Mouse (Mus musculus): Measurements from ENCODE around the gene Knstrn.

Knstrn gene

GRCm38 (mm10) chr2:118861454-118862339, 47.9 kb downstream of the Knstrn start, which contains the start of gene Ivd:
Ivd (plus strand) TSS chr2:118861954.
- in situ Hi-C loops (cut with MboI; ENCODE audit: low sequenced_read_pairs) = no loop called here

- in situ Hi-C loops (cut with MboI; ENCODE audit: low sequenced_read_pairs) = no loop called here
These were observed 48.5 kb downstream of the Knstrn start for GRCm38 (mm10) chr2:118862340-118862675.

- in situ Hi-C loops (cut with MboI; ENCODE audit: low sequenced_read_pairs) = no loop called here
These were observed 56.8 kb downstream of the Knstrn start for GRCm38 (mm10) chr2:118870601-118871000.

DNA sequence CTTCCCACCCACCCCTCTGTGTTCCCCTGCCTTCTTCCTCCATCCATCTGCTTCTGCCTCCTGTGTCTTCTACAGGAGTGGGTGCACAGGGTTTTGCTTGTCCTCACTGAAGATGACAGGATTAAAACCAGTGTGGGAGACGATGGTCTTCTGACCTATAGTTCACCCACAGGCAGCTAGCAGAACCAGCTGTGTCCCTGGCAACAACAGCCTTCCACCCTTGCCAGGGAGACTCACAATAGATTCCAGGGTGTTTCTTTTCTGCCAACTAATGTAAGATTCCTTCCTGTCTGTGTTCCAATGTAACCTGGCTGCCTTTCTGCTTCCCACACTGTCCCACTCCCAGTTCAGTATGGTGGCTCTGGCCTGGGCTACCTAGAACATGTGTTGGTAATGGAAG, 57.2 kb downstream of the Knstrn start:
- in situ Hi-C loops (cut with MboI; ENCODE audit: low sequenced_read_pairs) = no loop called here

GRCm38 (mm10) chr2:118873018-118873417, 59.2 kb downstream of the Knstrn start:
- in situ Hi-C loops (cut with MboI; ENCODE audit: low sequenced_read_pairs) = no loop called here

DNA sequence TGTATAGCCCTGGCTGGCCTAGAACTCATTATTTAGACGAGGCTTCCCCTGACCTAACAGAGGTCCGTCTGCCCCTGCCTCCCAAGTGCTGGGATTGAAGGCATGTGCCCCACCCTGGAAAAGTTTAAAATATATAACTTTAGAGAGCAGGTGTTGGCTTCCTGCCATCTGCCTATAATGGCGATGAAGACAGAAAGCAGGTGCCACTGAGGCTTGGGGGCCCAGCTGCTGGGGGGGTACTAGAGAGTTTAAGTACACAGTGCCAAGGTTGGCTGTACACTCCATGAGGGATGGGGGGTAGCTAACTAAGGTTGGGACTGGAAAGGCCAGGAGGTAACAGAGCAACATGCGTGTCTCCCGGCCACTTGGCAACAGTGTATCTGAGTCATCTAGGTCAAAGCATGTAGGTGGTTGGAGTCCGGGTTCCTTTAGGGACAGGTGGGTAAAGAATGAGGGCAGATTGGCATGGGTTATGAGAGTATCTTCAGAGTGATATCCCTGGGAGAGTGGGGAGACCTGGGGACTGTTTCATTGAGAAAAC, 60.2 kb downstream of the Knstrn start:
- in situ Hi-C loops (cut with MboI; ENCODE audit: low sequenced_read_pairs) = no loop called here

- in situ Hi-C loops (cut with MboI; ENCODE audit: low sequenced_read_pairs) = loop anchor here (5.0 kb wide), 1 partner anchor 113 kb away; the partner anchor contains the start of gene Ccdc9b
These were observed 61.5 kb downstream of the Knstrn start for GRCm38 (mm10) chr2:118875316-118875715.

DNA sequence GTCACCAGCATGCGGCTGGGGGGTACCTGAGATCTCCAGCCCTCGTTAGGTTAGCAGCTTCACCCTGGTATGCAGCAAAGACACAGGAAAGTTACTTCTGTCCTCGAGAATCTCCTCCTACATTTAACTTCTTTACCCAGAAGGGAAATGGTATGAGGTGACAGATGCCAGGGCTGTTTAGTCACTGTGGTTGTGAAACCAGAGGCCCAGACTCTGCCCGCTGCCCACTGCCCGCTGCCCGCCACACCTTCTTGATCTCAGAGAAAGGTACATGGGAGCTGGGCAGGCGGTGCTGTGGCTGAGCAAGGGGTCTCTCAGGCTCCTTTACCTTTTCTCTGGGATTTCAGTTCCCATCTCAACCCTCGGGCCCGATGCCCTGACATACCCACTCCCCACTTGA, 62.6 kb downstream of the Knstrn start:
- in situ Hi-C loops (cut with MboI; ENCODE audit: low sequenced_read_pairs) = loop anchor here (5.0 kb wide), 1 partner anchor 114 kb away; the partner anchor contains the start of gene Ccdc9b

- in situ Hi-C loops (cut with MboI; ENCODE audit: low sequenced_read_pairs) = loop anchor here (5.0 kb wide), 1 partner anchor 244 kb away; no protein-coding TSS in a partner anchor
These were observed 67.2 kb downstream of the Knstrn start for GRCm38 (mm10) chr2:118881019-118881418.

DNA sequence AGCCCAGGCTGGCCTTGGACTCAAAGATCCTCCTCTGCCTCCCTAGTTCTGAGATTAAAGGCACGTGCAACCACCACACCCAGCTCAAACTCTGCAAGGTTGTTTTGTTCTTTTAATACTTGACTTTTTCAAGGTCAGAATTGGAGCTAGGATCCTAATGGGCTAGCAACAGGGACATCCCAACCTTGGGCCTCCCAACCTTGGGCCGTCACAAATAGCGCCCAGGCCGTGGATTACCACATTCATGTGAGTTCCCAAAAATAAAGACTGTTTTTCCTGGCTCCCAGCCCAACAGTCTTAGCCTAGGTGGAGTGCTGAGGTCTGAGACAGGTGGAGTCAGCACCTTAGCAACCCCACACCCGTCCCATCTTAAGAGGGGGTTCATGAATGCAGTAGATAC, 68.2 kb downstream of the Knstrn start:
- in situ Hi-C loops (cut with MboI; ENCODE audit: low sequenced_read_pairs) = loop anchor here (5.0 kb wide), 1 partner anchor 245 kb away; no protein-coding TSS in a partner anchor

GRCm38 (mm10) chr2:118882840-118883679, 69.3 kb downstream of the Knstrn start:
- in situ Hi-C loops (cut with MboI; ENCODE audit: low sequenced_read_pairs) = loop anchor here (5.0 kb wide), 1 partner anchor 246 kb away; no protein-coding TSS in a partner anchor

GRCm38 (mm10) chr2:118887440-118887839, 73.6 kb downstream of the Knstrn start:
- in situ Hi-C loops (cut with MboI; ENCODE audit: low sequenced_read_pairs) = no loop called here

DNA sequence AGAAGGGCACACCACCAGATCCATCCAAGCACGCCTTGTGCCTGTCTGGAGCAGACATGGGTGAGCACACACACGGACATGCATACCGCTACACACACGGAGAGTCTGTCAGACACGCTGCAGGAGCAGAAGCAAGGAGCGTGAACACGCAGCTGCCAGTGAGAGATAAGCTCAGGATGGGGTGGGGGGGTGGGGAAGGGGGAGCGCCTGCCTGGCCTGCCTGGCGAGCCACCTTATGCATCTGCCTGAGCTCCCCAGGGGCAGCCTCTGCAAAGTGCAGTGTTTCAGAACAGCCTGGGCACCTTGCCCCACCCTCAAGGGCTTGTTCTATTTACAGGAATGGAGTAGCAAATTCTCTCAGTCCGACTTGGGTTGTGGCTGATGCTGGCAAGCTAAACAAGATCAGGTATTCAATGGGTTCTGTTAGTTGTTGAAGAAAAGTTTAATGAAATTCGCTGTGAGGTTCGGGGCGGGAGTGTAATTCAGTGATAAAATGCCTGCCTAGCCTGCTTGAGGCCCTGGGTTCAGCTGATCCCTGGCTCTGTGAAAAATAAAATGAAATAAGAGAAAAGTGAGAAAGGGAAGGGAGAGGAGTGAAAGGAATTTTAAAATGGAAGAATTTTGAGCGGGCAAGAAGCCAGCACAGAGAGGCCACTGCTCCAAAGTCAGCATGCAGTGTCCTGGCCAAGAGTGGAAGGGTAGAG, 74.2 kb downstream of the Knstrn start:
- in situ Hi-C loops (cut with MboI; ENCODE audit: low sequenced_read_pairs) = no loop called here

GRCm38 (mm10) chr2:118891173-118891572, 77.4 kb downstream of the Knstrn start:
- in situ Hi-C loops (cut with MboI; ENCODE audit: low sequenced_read_pairs) = no loop called here

- in situ Hi-C loops (cut with MboI; ENCODE audit: low sequenced_read_pairs) = no loop called here
These were observed 82.4 kb downstream of the Knstrn start for GRCm38 (mm10) chr2:118895990-118896913.

DNA sequence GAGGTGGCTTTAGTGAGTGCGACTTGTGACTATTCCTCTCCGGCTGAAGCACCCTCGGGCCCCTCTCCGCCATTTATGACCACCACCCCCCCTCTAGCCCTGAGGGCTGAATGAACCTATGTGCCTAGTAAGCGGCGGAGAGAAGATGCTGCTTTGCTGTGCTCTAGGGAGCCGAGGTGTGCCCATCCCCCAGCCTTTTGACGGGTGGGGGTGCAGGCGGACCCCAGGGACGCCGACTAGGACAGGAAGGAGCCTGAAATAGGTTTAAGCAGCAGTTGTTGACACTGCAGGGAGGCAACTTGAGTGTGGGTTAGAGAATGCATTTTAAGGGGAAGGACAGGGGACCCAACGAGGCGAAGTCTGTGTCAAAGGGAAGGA, 83.1 kb downstream of the Knstrn start:
- in situ Hi-C loops (cut with MboI; ENCODE audit: low sequenced_read_pairs) = no loop called here

DNA sequence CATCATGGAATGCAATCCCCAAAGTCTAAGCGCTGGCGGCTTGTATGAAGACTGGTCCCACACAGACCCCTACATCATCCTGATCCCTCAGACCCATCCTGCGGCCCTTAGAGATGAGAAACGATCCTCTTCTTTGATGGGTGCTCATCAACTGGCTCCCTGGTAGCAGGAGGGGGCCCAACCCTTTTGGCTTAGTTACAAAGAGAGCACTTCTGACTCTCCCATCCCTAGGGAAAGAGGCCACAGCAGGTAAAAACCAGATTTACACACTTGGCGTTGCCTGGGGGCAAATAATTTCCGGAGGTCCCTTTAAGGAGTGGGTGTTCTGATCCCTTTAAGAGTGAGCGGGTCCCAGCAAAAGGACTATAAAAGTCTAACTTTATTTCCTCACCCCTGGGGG, 83.6 kb downstream of the Knstrn start:
- in situ Hi-C loops (cut with MboI; ENCODE audit: low sequenced_read_pairs) = no loop called here

DNA sequence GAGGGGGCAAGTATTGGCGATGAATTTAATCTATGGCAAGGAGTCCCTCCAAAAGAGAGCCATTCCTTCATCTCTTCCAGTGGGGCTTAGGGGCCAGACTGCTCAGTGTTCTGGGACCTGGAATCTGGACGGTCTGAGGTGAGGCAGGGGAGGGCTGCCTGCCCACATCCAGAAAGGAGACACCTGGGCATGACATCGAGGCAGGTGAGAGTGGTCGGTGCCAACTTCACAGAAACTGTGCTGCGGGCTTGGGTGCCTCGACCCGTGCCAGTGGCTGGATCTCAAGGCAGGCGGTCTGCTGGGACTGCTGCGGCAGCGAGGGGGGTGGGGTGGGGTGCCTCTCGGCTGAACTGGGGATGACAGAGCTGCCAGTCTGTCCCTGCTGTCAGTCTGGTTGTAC, 84.0 kb downstream of the Knstrn start:
- in situ Hi-C loops (cut with MboI; ENCODE audit: low sequenced_read_pairs) = no loop called here

DNA sequence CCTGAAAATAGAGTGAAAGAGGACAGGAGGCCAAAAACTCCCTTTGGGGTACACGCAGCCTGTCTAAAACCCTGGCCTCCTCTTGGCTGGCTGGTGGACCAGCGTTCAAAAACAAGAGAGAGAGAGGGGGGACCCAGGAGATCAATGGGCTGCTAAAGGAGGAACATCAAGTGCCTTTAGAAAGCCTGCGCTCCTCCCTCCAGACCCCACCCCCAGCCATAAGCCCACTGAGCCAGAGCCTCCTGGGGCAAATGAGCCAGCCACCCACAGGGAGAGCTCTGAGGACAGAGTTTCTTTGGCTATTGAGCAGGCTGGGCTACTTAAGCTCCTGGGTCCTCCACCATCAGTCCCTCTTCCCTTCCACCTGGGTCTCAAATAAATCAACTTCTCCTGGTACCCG, 85.0 kb downstream of the Knstrn start:
- in situ Hi-C loops (cut with MboI; ENCODE audit: low sequenced_read_pairs) = no loop called here

DNA sequence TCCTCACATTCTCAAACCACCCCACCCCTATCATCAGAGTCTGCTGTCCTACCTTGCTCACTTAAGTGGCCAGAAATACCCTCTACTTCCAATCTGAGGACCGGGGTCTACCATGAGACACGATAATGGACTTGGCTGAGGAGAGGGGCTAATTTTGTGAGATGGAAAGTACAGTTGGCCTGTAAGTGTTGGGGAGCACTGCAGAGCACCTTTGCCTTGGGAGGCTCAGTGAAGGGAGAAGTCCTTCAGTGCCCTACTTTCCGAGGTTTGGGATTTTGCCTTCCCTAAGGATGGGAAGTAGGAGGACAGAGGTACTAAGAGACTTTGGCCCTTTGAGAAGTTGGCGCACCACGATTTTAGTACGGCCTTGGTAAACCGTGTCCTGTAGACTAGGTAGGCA, 85.5 kb downstream of the Knstrn start:
- in situ Hi-C loops (cut with MboI; ENCODE audit: low sequenced_read_pairs) = no loop called here

Measured in CH12F3 (cell line).